Mouse (Mus musculus): ENCODE data around the gene Pde4d.

- TF ChIP-seq POLR2A (IDR thresholded peaks at IDR 0.05; ENCODE audit: insufficient read depth, low read depth, low read length) (no peak), CTCF (IDR thresholded peaks at IDR 0.05; ENCODE audit: insufficient read depth, low read depth, low read length) (no peak)
Observed at GRCm38 (mm10) chr13:109274869-109275268, 825.1 kb downstream of the Pde4d start.
